Mouse (Mus musculus) kidney, embryonic 16.5 days (tissue): Measurements from ENCODE around the gene Slc30a2. TPM values are rescaled to one million over a fixed set of nuclear protein-coding genes. Genes with fewer than 3 reads are reported as not detected.
"Not testable (repeated sequence)": the region's sequence is repeated elsewhere in the genome, so short reads cannot be mapped to it uniquely, and the experiment has no call there.

Experiments
- ATAC-seq: fragments of 200-750 bp; cut with Nextera tagmentation; 2 replicates; pipeline ENCODE4 v1.8.0; 2017; ENCODE audit warnings: moderate TSS enrichment; ENCODE audit not compliant: low FRiP score, low TSS enrichment
- H3K27ac ChIP-seq: fragments of 300-500 bp; sonication (generic); 2 replicates; pipeline ENCODE4 v1.5.1; 2014; ENCODE audit warnings: low read length
- H3K27me3 ChIP-seq: fragments of 300-500 bp; sonication (generic); 2 replicates; pipeline ENCODE4 v1.6.1; 2014; ENCODE audit warnings: low read length, control low read depth, mixed read lengths; ENCODE audit not compliant: insufficient read depth
- H3K36me3 ChIP-seq: fragments of 300-500 bp; sonication (generic); 2 replicates; pipeline ENCODE4 v1.6.1; 2014; ENCODE audit warnings: low read length, control low read depth, mixed read lengths; ENCODE audit not compliant: insufficient read depth
- H3K4me1 ChIP-seq: fragments of 300-500 bp; sonication (generic); 2 replicates; pipeline ENCODE4 v1.6.1; 2014; ENCODE audit warnings: low read length, control low read depth, mixed read lengths; ENCODE audit not compliant: insufficient read depth
- H3K4me2 ChIP-seq: fragments of 300-500 bp; sonication (generic); replicated peaks from 2 replicates; pipeline ENCODE4 v1.6.1; 2014; ENCODE audit warnings: low read depth, low read length
- H3K4me3 ChIP-seq: fragments of 300-500 bp; sonication (generic); 2 replicates; pipeline ENCODE4 v1.5.1; 2014; ENCODE audit warnings: mild to moderate bottlenecking, low read length
- H3K9ac ChIP-seq: fragments of 300-500 bp; sonication (generic); replicated peaks from 2 replicates; pipeline ENCODE4 v1.6.1; 2014; ENCODE audit warnings: low read length
- H3K9me3 ChIP-seq: fragments of 300-500 bp; sonication (generic); 2 replicates; pipeline ENCODE4 v1.6.1; 2016; ENCODE audit warnings: low read length, control low read depth
- WGBS: fragments of 180-500 bp; shearing (Covaris S2); extraction: QIAGEN DNeasy Blood & Tissue Kit; methylation state at CpG from one replicate; pipeline ENCODE4 v1.1.7; 2014; 5-methylcytosine and 5-hydroxymethylcytosine counted together
- polyA plus RNA-seq: library from polyadenylated mRNA; unstranded; fragments of >200 nt; fragmentation: Nextera tagmentation; extraction: Ambion mirVana; gene quantifications from 2 replicates; pipeline ENCODE4 v1.2.1, GENCODE M21; 2015

Slc30a2 gene
- polyA plus RNA-seq, 1 experiment from 2014 or later = 0.92 TPM

- Histone ChIP-seq H3K27ac (no peak overlapping the region), H3K4me2 (no peak overlapping the region), H3K4me3 (no peak overlapping the region), H3K4me1 (peaks cover 15% of the 10 kb centered on the region), H3K36me3 (no peaks in the 10 kb centered on the region), H3K27me3 (peaks cover 11% of the 10 kb centered on the region), H3K9me3 (no peaks in the 10 kb centered on the region), H3K9ac (no peak overlapping the region)
- 45% methylated on average over 5 of the region's 5 CpGs for WGBS
- no peak for ATAC-seq
Measured at GRCm38 (mm10) chr4:134365280-134365679, 22.3 kb downstream of the Slc30a2 start.

GRCm38 (mm10) chr4:134370649-134371221 is 27.8 kb downstream of the Slc30a2 start:
- H3K27ac ChIP-seq = no peak overlapping the region
- no peak for ATAC-seq
- H3K27me3 ChIP-seq = peaks cover 32% of the 10 kb centered on the region
- no peaks in the 10 kb centered on the region for H3K36me3 ChIP-seq
- H3K9ac ChIP-seq = peak overlapping the region; percentile 31
- H3K4me1 ChIP-seq = peaks cover 23% of the 10 kb centered on the region
- peak overlapping the region; percentile 94 for H3K4me2 ChIP-seq
- under 1% methylated on average over 18 of the region's 18 CpGs for WGBS
- no peaks in the 10 kb centered on the region for H3K9me3 ChIP-seq
- H3K4me3 ChIP-seq = peak overlapping the region; percentile 55

- Histone ChIP-seq H3K9ac (peak overlapping the region; percentile 31), H3K27me3 (peaks cover 32% of the 10 kb centered on the region), H3K27ac (no peak overlapping the region), H3K4me3 (peak overlapping the region; percentile 55), H3K36me3 (no peaks in the 10 kb centered on the region), H3K9me3 (no peaks in the 10 kb centered on the region), H3K4me1 (peaks cover 23% of the 10 kb centered on the region), H3K4me2 (peak overlapping the region; percentile 94)
- under 1% methylated on average over 17 of the region's 17 CpGs for WGBS
- 0 out of 2 replicates have a peak, but pooled peaks have one; percentile 12 for ATAC-seq
Measured at GRCm38 (mm10) chr4:134371316-134371855, 28.4 kb downstream of the Slc30a2 start.

- peak overlapping the region; percentile 94 for H3K4me2 ChIP-seq
- H3K27ac ChIP-seq = no peak overlapping the region
- H3K4me1 ChIP-seq = peaks cover 23% of the 10 kb centered on the region
- ATAC-seq = peak; percentile 77; the same call in 1 of the 2 replicates
- H3K27me3 ChIP-seq = peaks cover 32% of the 10 kb centered on the region
- H3K9ac ChIP-seq = peak overlapping the region; percentile 53; the same call in 1 of the 2 replicates
- peak overlapping the region; percentile 55 for H3K4me3 ChIP-seq
- H3K36me3 ChIP-seq = no peaks in the 10 kb centered on the region
- WGBS = under 1% methylated on average over 16 of the region's 16 CpGs
- H3K9me3 ChIP-seq = no peaks in the 10 kb centered on the region
Measured at GRCm38 (mm10) chr4:134372294-134372747, 29.3 kb downstream of the Slc30a2 start.

GRCm38 (mm10) chr4:134373295-134373694 is 30.3 kb downstream of the Slc30a2 start:
- H3K9ac ChIP-seq = no peak overlapping the region
- no peak for ATAC-seq
- H3K4me2 ChIP-seq = no peak overlapping the region
- no peaks in the 10 kb centered on the region for H3K9me3 ChIP-seq
- no peak overlapping the region for H3K4me3 ChIP-seq
- no peaks in the 10 kb centered on the region for H3K36me3 ChIP-seq
- WGBS = 83% methylated on average over 8 of the region's 8 CpGs
- peaks cover 23% of the 10 kb centered on the region for H3K4me1 ChIP-seq
- H3K27me3 ChIP-seq = peaks cover 32% of the 10 kb centered on the region
- H3K27ac ChIP-seq = no peak overlapping the region

GRCm38 (mm10) chr4:134374306-134374705 is 31.3 kb downstream of the Slc30a2 start:
- Histone ChIP-seq H3K4me1 (peaks cover 23% of the 10 kb centered on the region), H3K27ac (no peak overlapping the region), H3K4me3 (no peak overlapping the region), H3K36me3 (no peaks in the 10 kb centered on the region), H3K4me2 (no peak overlapping the region), H3K9me3 (no peaks in the 10 kb centered on the region), H3K9ac (no peak overlapping the region), H3K27me3 (peaks cover 30% of the 10 kb centered on the region)
- no peak for ATAC-seq
- WGBS = 48% methylated on average over 1 of the region's 1 CpGs

- Histone ChIP-seq H3K9me3 (no peaks in the 10 kb centered on the region), H3K4me2 (no peak overlapping the region), H3K27me3 (no peaks in the 10 kb centered on the region), H3K4me3 (no peak overlapping the region), H3K4me1 (no peaks in the 10 kb centered on the region), H3K36me3 (no peaks in the 10 kb centered on the region), H3K27ac (no peak overlapping the region), H3K9ac (no peak overlapping the region)
- 36% methylated on average over 10 of the region's 10 CpGs for WGBS
- no peak for ATAC-seq
Measured at GRCm38 (mm10) chr4:134378089-134378615, 35.2 kb downstream of the Slc30a2 start.

- no peak overlapping the region for H3K27ac ChIP-seq
- no peaks in the 10 kb centered on the region for H3K27me3 ChIP-seq
- no peaks in the 10 kb centered on the region for H3K4me1 ChIP-seq
- no peaks in the 10 kb centered on the region for H3K9me3 ChIP-seq
- no peak overlapping the region for H3K9ac ChIP-seq
- H3K4me3 ChIP-seq = no peak overlapping the region
- H3K36me3 ChIP-seq = no peaks in the 10 kb centered on the region
- 80% methylated on average over 8 of the region's 8 CpGs for WGBS
- H3K4me2 ChIP-seq = no peak overlapping the region
- no peak for ATAC-seq
Measured at GRCm38 (mm10) chr4:134379510-134379909, 36.5 kb downstream of the Slc30a2 start.

GRCm38 (mm10) chr4:134383750-134384149 is 40.8 kb downstream of the Slc30a2 start, which contains the start of gene Extl1:
Gene Extl1, minus strand, starts transcription at chr4:134383850.
- not testable (repeated sequence) for H3K4me2 ChIP-seq, H3K36me3 ChIP-seq, ATAC-seq, H3K27ac ChIP-seq, H3K9me3 ChIP-seq, H3K4me3 ChIP-seq, H3K27me3 ChIP-seq, H3K9ac ChIP-seq, H3K4me1 ChIP-seq
- WGBS = 95% methylated on average over 2 of the region's 6 CpGs

- ATAC-seq = no peak
- 70% methylated on average over 6 of the region's 6 CpGs for WGBS
- Histone ChIP-seq H3K27me3 (no peaks in the 10 kb centered on the region), H3K4me2 (no peak overlapping the region), H3K4me1 (no peaks in the 10 kb centered on the region; the same call in 1 of the 2 replicates), H3K9ac (no peak overlapping the region), H3K9me3 (no peaks in the 10 kb centered on the region), H3K36me3 (no peaks in the 10 kb centered on the region), H3K27ac (no peak overlapping the region), H3K4me3 (no peak overlapping the region)
Measured at GRCm38 (mm10) chr4:134387268-134387667, 44.3 kb downstream of the Slc30a2 start.
